Mouse (Mus musculus) hindbrain, embryonic 14.5 days (tissue): ENCODE measurements at regions not wholly inside any gene's neighbourhood (a gene's known extent, or its start where the extent isn't known, plus 50 kb on each side); places are given as distances from the start of the nearest gene placed in this dataset.

Experiments used
- ATAC-seq: fragments of 200-750 bp; cut with Nextera tagmentation; 2 replicates; pipeline ENCODE4 v1.8.0; 2017; ENCODE audit warnings: moderate number of reproducible peaks, mild to moderate bottlenecking, moderate TSS enrichment, moderate library complexity; ENCODE audit not compliant: low FRiP score
- DNase-seq: peaks from one replicate; pipeline ENCODE4 v3.0.0-alpha.2; 2015; ENCODE audit warnings: low spot score
- H3K27ac ChIP-seq: fragments of 300-500 bp; sonication (generic); 2 replicates; pipeline ENCODE4 v1.5.1; 2014; ENCODE audit warnings: mild to moderate bottlenecking, moderate library complexity
- H3K27me3 ChIP-seq: fragments of 300-500 bp; sonication (generic); 2 replicates; pipeline ENCODE4 v1.6.1; 2014; ENCODE audit warnings: mild to moderate bottlenecking, low read length, mixed read lengths; ENCODE audit not compliant: control insufficient read depth, insufficient read depth
- H3K36me3 ChIP-seq: fragments of 300-500 bp; sonication (generic); replicated peaks from 2 replicates; pipeline ENCODE4 v1.6.1; 2014; ENCODE audit not compliant: control insufficient read depth, insufficient read depth
- H3K4me1 ChIP-seq: fragments of 300-500 bp; sonication (generic); replicated peaks from 2 replicates; pipeline ENCODE4 v1.6.1; 2014; ENCODE audit warnings: antibody characterized with exemption, low read length, mixed read lengths; ENCODE audit not compliant: control insufficient read depth, insufficient read depth
- H3K4me2 ChIP-seq: fragments of 300-500 bp; sonication (generic); replicated peaks from 2 replicates; pipeline ENCODE4 v1.6.1; 2014; ENCODE audit warnings: mild to moderate bottlenecking, moderate library complexity
- H3K4me3 ChIP-seq: fragments of 300-500 bp; sonication (generic); replicated peaks from 2 replicates; pipeline ENCODE4 v1.5.1; 2014; ENCODE audit warnings: mild to moderate bottlenecking, low read length
- H3K9ac ChIP-seq: fragments of 300-500 bp; sonication (generic); 2 replicates; pipeline ENCODE4 v1.6.1; 2014
- H3K9me3 ChIP-seq: fragments of 300-500 bp; sonication (generic); 2 replicates; pipeline ENCODE4 v1.6.1; 2016; ENCODE audit warnings: low read length; ENCODE audit not compliant: control insufficient read depth
- WGBS: fragments of 180-500 bp; shearing (Covaris S2); extraction: QIAGEN DNeasy Blood & Tissue Kit; methylation state at CpG from one replicate; pipeline ENCODE4 v1.1.7; 2014; 5-methylcytosine and 5-hydroxymethylcytosine counted together

DNA sequence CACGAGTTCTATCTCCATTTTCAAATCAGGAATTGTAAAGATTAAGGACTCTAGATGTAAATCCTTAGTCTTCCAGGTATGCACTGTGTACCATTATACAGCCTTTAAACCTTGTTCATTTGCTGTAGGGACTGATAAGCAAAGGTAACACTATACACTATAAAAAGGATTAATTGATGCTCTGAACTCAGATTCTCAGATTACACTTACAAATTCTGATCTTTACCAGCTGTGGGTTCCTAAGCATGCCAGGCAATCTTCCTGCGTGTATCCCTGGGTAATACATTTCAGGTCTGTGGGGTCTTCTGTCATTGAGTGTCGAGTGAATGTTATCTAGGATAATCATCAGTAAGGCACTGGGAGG is 860.7 kb downstream of the Galc start:
- DNase-seq = no peak
- H3K36me3 ChIP-seq = no peaks in the 10 kb centered on the region
- H3K27me3 ChIP-seq = no peaks in the 10 kb centered on the region
- no peak overlapping the region for H3K9ac ChIP-seq
- H3K4me2 ChIP-seq = no peak overlapping the region
- no peak overlapping the region for H3K27ac ChIP-seq
- ATAC-seq = no peak
- no peak overlapping the region for H3K4me3 ChIP-seq
- H3K9me3 ChIP-seq = no peaks in the 10 kb centered on the region
- H3K4me1 ChIP-seq = peaks cover 5% of the 10 kb centered on the region; the same call in 1 of the 2 replicates
- 57% methylated on average over 3 of the region's 3 CpGs for WGBS

GRCm38 (mm10) chr12:97397850-97398581 is 861.2 kb downstream of the Galc start:
- no peak overlapping the region for H3K4me3 ChIP-seq
- DNase-seq (no peak), ATAC-seq (no peak)
- WGBS = 79% methylated on average over 5 of the region's 7 CpGs
- H3K36me3 ChIP-seq = no peaks in the 10 kb centered on the region
- H3K4me1 ChIP-seq = peaks cover 5% of the 10 kb centered on the region; the same call in 1 of the 2 replicates
- no peak overlapping the region for H3K9ac ChIP-seq
- H3K9me3 ChIP-seq = no peaks in the 10 kb centered on the region
- no peaks in the 10 kb centered on the region for H3K27me3 ChIP-seq
- H3K4me2 ChIP-seq = no peak overlapping the region
- no peak overlapping the region for H3K27ac ChIP-seq

DNA sequence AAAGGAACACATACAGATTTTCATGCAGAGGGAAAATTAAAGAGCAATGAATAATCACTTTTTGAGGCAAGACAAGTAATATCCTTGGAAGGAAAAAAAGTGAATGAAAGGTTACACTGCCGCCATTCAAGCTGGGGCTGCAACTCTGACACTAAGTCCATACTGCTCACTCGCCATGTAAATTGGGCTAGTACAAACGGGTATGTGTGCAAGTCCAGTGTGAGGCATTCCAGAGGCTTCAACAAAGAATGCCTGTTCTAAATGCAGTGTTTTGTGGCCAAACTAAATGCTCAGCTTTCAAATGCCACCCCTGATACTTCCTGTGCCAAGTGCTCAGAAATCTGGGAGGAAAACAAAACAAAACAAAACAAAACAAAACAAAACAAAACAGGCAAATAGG is 897.5 kb downstream of the Galc start:
- 61% methylated on average over 3 of the region's 3 CpGs for WGBS
- no peak for DNase-seq
- Histone ChIP-seq H3K36me3 (no peaks in the 10 kb centered on the region), H3K4me3 (no peak overlapping the region), H3K4me2 (no peak overlapping the region), H3K4me1 (no peaks in the 10 kb centered on the region), H3K27ac (no peak overlapping the region), H3K9me3 (no peaks in the 10 kb centered on the region), H3K27me3 (no peaks in the 10 kb centered on the region), H3K9ac (no peak overlapping the region)
- peak; percentile 53; the same call in 1 of the 2 replicates for ATAC-seq

- DNase-seq (no peak), ATAC-seq (0 out of 2 replicates have a peak, but pooled peaks have one; percentile 43)
- WGBS = 24% methylated on average over 2 of the region's 2 CpGs
- Histone ChIP-seq H3K4me1 (no peaks in the 10 kb centered on the region), H3K27me3 (no peaks in the 10 kb centered on the region), H3K36me3 (no peaks in the 10 kb centered on the region), H3K9ac (no peak overlapping the region), H3K27ac (no peak overlapping the region), H3K9me3 (no peaks in the 10 kb centered on the region), H3K4me3 (no peak overlapping the region), H3K4me2 (no peak overlapping the region)
Observed at GRCm38 (mm10) chr12:97360656-97361055, 898.6 kb downstream of the Galc start.

DNA sequence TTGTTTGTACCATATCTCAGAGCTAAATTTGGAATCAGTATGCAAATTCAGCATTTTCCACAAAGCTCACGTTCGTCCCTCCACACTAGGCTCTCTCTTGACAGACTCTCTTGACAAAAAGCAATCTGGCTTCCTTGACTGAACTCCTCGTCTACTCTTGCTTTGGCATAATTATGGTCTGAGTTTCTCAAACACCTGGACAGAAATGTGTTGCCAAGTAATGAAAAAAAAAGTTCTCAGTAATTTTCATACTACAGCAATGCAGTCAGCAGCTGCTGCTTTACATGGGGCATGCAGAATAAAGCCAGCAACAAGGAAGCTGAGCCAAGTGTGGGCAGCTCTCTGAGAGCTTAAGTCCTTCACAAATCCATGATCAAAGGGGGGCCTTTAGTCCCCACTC is 932.7 kb downstream of the Galc start:
- Histone ChIP-seq H3K4me1 (no peaks in the 10 kb centered on the region), H3K27ac (no peak overlapping the region), H3K4me2 (no peak overlapping the region), H3K36me3 (no peaks in the 10 kb centered on the region), H3K27me3 (no peaks in the 10 kb centered on the region), H3K4me3 (no peak overlapping the region), H3K9ac (no peak overlapping the region), H3K9me3 (no peaks in the 10 kb centered on the region)
- WGBS = 61% methylated on average over 3 of the region's 3 CpGs
- ATAC-seq = no peak
- no peak for DNase-seq

DNA sequence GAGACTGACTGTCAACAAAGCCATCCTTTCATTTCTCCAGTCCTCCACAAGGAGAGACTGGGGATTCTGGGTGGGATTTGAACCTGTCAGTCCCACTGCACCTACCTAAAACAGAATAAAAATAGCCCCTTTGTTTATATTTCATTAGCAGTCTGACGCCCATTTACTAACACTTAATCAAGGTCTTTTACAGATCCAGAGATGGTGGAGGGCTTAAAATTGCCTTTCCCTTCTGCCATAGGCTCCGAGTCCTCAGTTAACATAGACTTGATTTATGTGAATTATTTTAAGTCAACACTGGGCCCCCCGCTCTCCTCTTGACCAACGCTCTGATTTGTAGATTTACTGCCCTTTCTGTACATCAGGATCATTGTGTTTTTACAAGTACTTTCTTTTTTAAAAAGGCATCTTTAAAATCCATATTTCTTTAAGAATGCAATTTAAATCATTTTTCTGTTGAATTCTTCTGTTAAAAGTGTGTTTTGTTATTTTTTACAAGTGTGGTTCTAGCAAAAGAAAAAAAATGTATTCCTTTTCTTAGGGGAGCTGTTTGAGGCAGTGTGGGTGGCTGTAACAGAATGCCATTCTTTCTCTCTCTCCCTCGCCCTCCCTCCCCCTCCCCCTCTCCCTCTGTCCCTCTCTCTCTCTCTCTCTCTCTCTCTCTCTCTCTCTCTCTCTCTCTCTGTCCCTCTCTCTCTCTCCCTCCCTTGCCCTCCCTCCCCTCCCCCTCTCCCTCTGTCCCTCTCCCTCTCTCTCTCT is 946.8 kb downstream of the Galc start:
- ATAC-seq (no peak), DNase-seq (no peak)
- H3K9ac ChIP-seq = no peak overlapping the region
- WGBS = 70% methylated on average over 5 of the region's 5 CpGs
- H3K27me3 ChIP-seq = no peaks in the 10 kb centered on the region
- H3K4me1 ChIP-seq = no peaks in the 10 kb centered on the region
- H3K27ac ChIP-seq = no peak overlapping the region
- H3K9me3 ChIP-seq = no peaks in the 10 kb centered on the region
- no peak overlapping the region for H3K4me3 ChIP-seq
- H3K36me3 ChIP-seq = no peaks in the 10 kb centered on the region
- no peak overlapping the region for H3K4me2 ChIP-seq

GRCm38 (mm10) chr12:97278792-97279191 is 980.5 kb downstream of the Galc start:
- WGBS = 84% methylated on average over 2 of the region's 2 CpGs
- no peak overlapping the region for H3K4me3 ChIP-seq
- ATAC-seq (no peak), DNase-seq (no peak)
- H3K4me1 ChIP-seq = no peaks in the 10 kb centered on the region
- H3K9me3 ChIP-seq = no peaks in the 10 kb centered on the region
- no peak overlapping the region for H3K27ac ChIP-seq
- H3K9ac ChIP-seq = no peak overlapping the region
- no peak overlapping the region for H3K4me2 ChIP-seq
- H3K27me3 ChIP-seq = no peaks in the 10 kb centered on the region
- no peaks in the 10 kb centered on the region for H3K36me3 ChIP-seq

DNA sequence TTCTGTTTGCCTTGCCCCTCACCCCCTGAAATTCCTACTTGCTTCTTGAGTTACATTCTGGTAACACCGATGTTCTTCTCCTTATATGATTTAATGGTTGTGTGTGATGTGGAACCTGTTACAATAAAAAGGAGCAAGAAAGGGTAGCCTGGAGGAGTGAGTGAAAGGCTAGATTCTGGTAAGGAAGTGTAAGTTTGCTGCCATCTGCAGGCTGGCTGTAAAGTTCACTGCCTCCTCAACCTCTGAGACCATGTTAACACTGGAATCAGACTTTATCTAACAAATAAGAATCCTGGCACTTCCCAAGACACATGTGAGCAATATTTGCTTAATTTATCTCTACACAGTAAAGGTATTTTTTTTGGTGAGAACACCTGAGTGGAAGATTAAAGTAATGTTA is 980.9 kb downstream of the Galc start:
- H3K36me3 ChIP-seq = no peaks in the 10 kb centered on the region
- WGBS = 80% methylated on average over 1 of the region's 1 CpGs
- H3K4me3 ChIP-seq = no peak overlapping the region
- no peak for DNase-seq
- H3K9me3 ChIP-seq = no peaks in the 10 kb centered on the region
- H3K27me3 ChIP-seq = no peaks in the 10 kb centered on the region
- ATAC-seq = no peak
- H3K27ac ChIP-seq = no peak overlapping the region
- no peak overlapping the region for H3K4me2 ChIP-seq
- H3K4me1 ChIP-seq = no peaks in the 10 kb centered on the region
- no peak overlapping the region for H3K9ac ChIP-seq
